Mouse (Mus musculus) adrenal gland, postnatal 25 days (tissue): ENCODE measurements around the gene Cnih2. TPM values are rescaled to one million over a fixed set of nuclear protein-coding genes. Genes with fewer than 3 reads are reported as not detected.
A peak's percentile ranks its signal among the peaks of the same experiment; 100 is the strongest.
"Not testable (repeated sequence)": the region's sequence is repeated elsewhere in the genome, so short reads cannot be mapped to it uniquely, and the experiment has no call there.

Source experiments
- DNase-seq: peaks from one replicate; pipeline ENCODE4 v3.0.0; 2021; ENCODE audit warnings: mixed read lengths
- total RNA-seq: library from RNA; stranded (reverse); gene quantifications from 2 replicates; pipeline ENCODE4 v1.2.3, GENCODE M21; 2021

Cnih2 gene
- total RNA-seq, 1 experiment from 2014 or later: 2.7 TPM

GRCm38 (mm10) chr19:5093481-5094242, 4.7 kb downstream of the Cnih2 start:
- DNase-seq: no peak

GRCm38 (mm10) chr19:5092083-5092482, 6.2 kb downstream of the Cnih2 start:
- no peak for DNase-seq

- no peak for DNase-seq
Observed at GRCm38 (mm10) chr19:5089324-5089723, 9.0 kb downstream of the Cnih2 start.

- DNase-seq: peak; percentile 92
Observed at GRCm38 (mm10) chr19:5087884-5088728, 10.2 kb downstream of the Cnih2 start, which contains the start of gene Yif1a. Gene Yif1a (plus strand): TSS chr19:5088538.

GRCm38 (mm10) chr19:5086533-5086932, 11.8 kb downstream of the Cnih2 start:
- not testable (repeated sequence) for DNase-seq

- peak; percentile 69 for DNase-seq
Observed at GRCm38 (mm10) chr19:5085145-5085863, 13.0 kb downstream of the Cnih2 start, which contains the start of gene Tmem151a. Gene Tmem151a (minus strand): TSS chr19:5085531.

GRCm38 (mm10) chr19:5084834-5085144, 13.5 kb downstream of the Cnih2 start:
- no peak for DNase-seq

GRCm38 (mm10) chr19:5083961-5084833, 14.1 kb downstream of the Cnih2 start:
- no peak for DNase-seq

- DNase-seq: no peak
Observed at GRCm38 (mm10) chr19:5082596-5082995, 15.7 kb downstream of the Cnih2 start.

GRCm38 (mm10) chr19:5082005-5082404, 16.3 kb downstream of the Cnih2 start:
- no peak for DNase-seq

GRCm38 (mm10) chr19:5079279-5079678, 19.0 kb downstream of the Cnih2 start:
- DNase-seq: no peak

- DNase-seq: no peak
Observed at GRCm38 (mm10) chr19:5073518-5073917, 24.8 kb downstream of the Cnih2 start.

GRCm38 (mm10) chr19:5073028-5073427, 25.3 kb downstream of the Cnih2 start:
- DNase-seq: peak; percentile 59

- DNase-seq: no peak
Observed at GRCm38 (mm10) chr19:5072389-5073019, 25.8 kb downstream of the Cnih2 start.

GRCm38 (mm10) chr19:5071545-5072369, 26.6 kb downstream of the Cnih2 start:
- DNase-seq: peak; percentile 75

- no peak for DNase-seq
Observed at GRCm38 (mm10) chr19:5071077-5071476, 27.2 kb downstream of the Cnih2 start.

GRCm38 (mm10) chr19:5069978-5070377, 28.3 kb downstream of the Cnih2 start:
- DNase-seq: no peak

- DNase-seq: no peak
Observed at GRCm38 (mm10) chr19:5069486-5069885, 28.8 kb downstream of the Cnih2 start.

GRCm38 (mm10) chr19:5068570-5069234, 29.6 kb downstream of the Cnih2 start:
- DNase-seq: no peak
